In the genomic region with DNA sequence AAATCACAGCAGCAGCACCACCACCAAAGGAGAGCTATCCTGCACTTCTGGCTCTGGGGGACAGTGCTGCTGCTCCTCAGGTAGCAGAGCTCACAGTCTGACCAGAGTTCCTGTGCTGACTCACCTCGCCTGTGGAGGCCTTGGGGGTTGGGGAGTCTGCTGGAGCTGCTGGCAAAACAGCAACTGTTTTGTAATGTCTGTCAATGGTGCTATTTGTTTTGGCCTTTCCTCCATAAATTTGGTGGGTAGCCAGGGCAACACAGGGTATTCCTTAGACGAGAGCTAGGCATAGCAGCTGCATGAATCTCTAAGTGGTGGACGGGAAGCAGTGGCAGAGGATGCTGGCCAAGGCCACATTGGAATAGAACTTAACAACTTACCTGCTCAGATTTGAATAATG, we compare ENCODE assay signal across 9 mouse cellular contexts. TPM values are rescaled to one million over a fixed set of nuclear protein-coding genes. Genes with fewer than 3 reads are reported as not detected.
A peak's percentile ranks its signal among the peaks of the same experiment; 100 is the strongest.
DNase-seq lines count a peak whose midpoint lies in the region; ATAC-seq and TF ChIP-seq lines count a peak whose summit lies in the region.
"Had no signal": no experiment of that assay in that cellular context is flagged by ENCODE, and none has a peak within 500 bp of the region (broad histone marks: within the 10 kb centered on the region; RNA-seq: fewer than 3 reads in every experiment).

No protein-coding gene starts in this region.

- TF ChIP-seq CTCF in lung, embryonic 14.5 days (IDR thresholded peaks at IDR 0.05; ENCODE audit: low read depth) = no peak
- no peak for TF ChIP-seq CTCF in lung, adult 2 months (IDR thresholded peaks at IDR 0.05; ENCODE audit: insufficient read depth, low read length)

- H3K9ac ChIP-seq in lung, embryonic 14.5 days = no peak overlapping the region
- no peak overlapping the region for H3K9ac ChIP-seq in liver, embryonic 16.5 days (ENCODE audit: low read depth, low read length)

- H3K27me3 ChIP-seq in heart, embryonic 10.5 days (ENCODE audit: insufficient read depth, poor library complexity, severe bottlenecking) = no peaks in the 10 kb centered on the region
- no peaks in the 10 kb centered on the region for H3K27me3 ChIP-seq in lung, embryonic 14.5 days (ENCODE audit: insufficient read depth, low read length)
- no peaks in the 10 kb centered on the region for H3K27me3 ChIP-seq in liver, embryonic 16.5 days (ENCODE audit: control insufficient read depth, insufficient read depth, low read depth, low read length)
- H3K27me3 ChIP-seq: megakaryocyte, embryonic 14.5 days had no signal

- no peak overlapping the region for H3K27ac ChIP-seq in heart, embryonic 10.5 days
- H3K27ac ChIP-seq in lung, embryonic 14.5 days (ENCODE audit: low read depth) = no peak overlapping the region
- H3K27ac ChIP-seq in liver, embryonic 16.5 days (ENCODE audit: low read length) = no peak overlapping the region

- WGBS in heart, embryonic 10.5 days = 47% methylated on average over 3 of the region's 3 CpGs
- WGBS in lung, embryonic 14.5 days = 46% methylated on average over 3 of the region's 3 CpGs
- 44% methylated on average over 3 of the region's 3 CpGs for WGBS in lung, adult 2 months
- WGBS in liver, embryonic 16.5 days (ENCODE audit: insufficient replicate concordance) = 31% methylated on average over 3 of the region's 3 CpGs

- no peaks in the 10 kb centered on the region for H3K9me3 ChIP-seq in heart, embryonic 10.5 days
- no peaks in the 10 kb centered on the region for H3K9me3 ChIP-seq in lung, embryonic 14.5 days (ENCODE audit: low read depth, low read length)
- no peaks in the 10 kb centered on the region for H3K9me3 ChIP-seq in liver, embryonic 16.5 days (replicated peaks; ENCODE audit: control insufficient read depth, low read length)
- H3K9me3 ChIP-seq: megakaryocyte, embryonic 14.5 days had no signal

- peak; percentile 89 for DNase-seq in heart, adult 11 months
- DNase-seq in heart, embryonic 10.5 days (ENCODE audit: low spot score) = no peak
- peak; percentile 8 for DNase-seq in lung, embryonic 14.5 days
- no peak for DNase-seq in lung, adult 2 months
- DNase-seq in adrenal gland, postnatal 25 days = peak; percentile 59
- DNase-seq in yolk sac, embryonic 10.5 days (ENCODE audit: low spot score) = no peak

- no peak overlapping the region for H3K4me3 ChIP-seq in heart, embryonic 10.5 days
- H3K4me3 ChIP-seq in lung, embryonic 14.5 days (ENCODE audit: low read depth, low read length) = no peak overlapping the region
- H3K4me3 ChIP-seq in lung, adult 2 months (replicated peaks; ENCODE audit: extremely low read depth, low read depth, low read length) = no peak overlapping the region
- H3K4me3 ChIP-seq in liver, embryonic 16.5 days (ENCODE audit: low read depth, low read length) = no peak overlapping the region
- H3K4me3 ChIP-seq: megakaryocyte, embryonic 14.5 days had no signal

- no peak for TF ChIP-seq POLR2A in lung, adult 2 months (IDR thresholded peaks at IDR 0.05; ENCODE audit: borderline replicate concordance, extremely low read depth, low read depth, low read length)

- no peak for ATAC-seq in lung, embryonic 14.5 days (ENCODE audit: insufficient read depth)
- peak; percentile 80 for ATAC-seq in liver, embryonic 16.5 days (ENCODE audit: low read depth)
- no peak for ATAC-seq in inflammation-experienced regulatory T-cells, adult 6 months

- no peaks in the 10 kb centered on the region for H3K36me3 ChIP-seq in heart, embryonic 10.5 days
- H3K36me3 ChIP-seq in lung, embryonic 14.5 days (ENCODE audit: insufficient read depth) = no peaks in the 10 kb centered on the region
- H3K36me3 ChIP-seq in liver, embryonic 16.5 days (ENCODE audit: control insufficient read depth, insufficient read depth) = no peaks in the 10 kb centered on the region

- H3K4me2 ChIP-seq in lung, embryonic 14.5 days = no peak overlapping the region
- H3K4me2 ChIP-seq in liver, embryonic 16.5 days (ENCODE audit: low read depth, low read length) = no peak overlapping the region

- H3K4me1 ChIP-seq in heart, embryonic 10.5 days = peaks cover 10% of the 10 kb centered on the region; the same call in 1 of the 2 replicates
- H3K4me1 ChIP-seq in lung, embryonic 14.5 days (ENCODE audit: insufficient read depth) = no peaks in the 10 kb centered on the region
- no peaks in the 10 kb centered on the region for H3K4me1 ChIP-seq in lung, adult 2 months (ENCODE audit: control insufficient read depth, insufficient read depth, low read length)
- H3K4me1 ChIP-seq in liver, embryonic 16.5 days (ENCODE audit: control insufficient read depth, low read depth, low read length) = no peaks in the 10 kb centered on the region
- H3K4me1 ChIP-seq: megakaryocyte, embryonic 14.5 days had no signal

RNA-seq across cellular contexts. Expression of a gene that starts 46.2 kb away (rescaled TPM):
- 9.8 and 13.9 TPM in 2 replicates for polyA plus RNA-seq in heart, embryonic 10.5 days (2016; fragmentation: Nextera tagmentation; extraction: Ambion mirVana)
- 9.0 and 10.7 TPM in 2 replicates for polyA plus RNA-seq in lung, embryonic 14.5 days (2014; fragmentation: Nextera tagmentation; extraction: Ambion mirVana)
- polyA plus RNA-seq in lung, adult 2 months (2012; rRNA removed) = 12.0 and 14.0 TPM in 2 replicates
- total RNA-seq in adrenal gland, postnatal 25 days (2021) = 274 and 367 TPM in 2 replicates
- 4.9 and 6.1 TPM in 2 replicates for polyA plus RNA-seq in liver, embryonic 16.5 days (2015; fragmentation: Nextera tagmentation; extraction: Ambion mirVana)
- 1 to 10 TPM; 3.6 to 8.8 (median 3.6) TPM for polyA plus RNA-seq in inflammation-experienced regulatory T-cells, adult 6 months (2017; shearing (Covaris generic))

Comparison
In these comparisons a context has a peak if more than half of its experiments do, and no peak if none do; other contexts are left out.
1. DNase-seq: peak in heart, adult 11 months (single experiment), lung, embryonic 14.5 days (single experiment) and adrenal gland, postnatal 25 days (single experiment); none in heart, embryonic 10.5 days (single experiment), lung, adult 2 months (single experiment) and yolk sac, embryonic 10.5 days (single experiment).